Mouse (Mus musculus) C2C12 (cell line): Measurements from ENCODE around the gene Sox12. TPM values are rescaled to one million over a fixed set of nuclear protein-coding genes. Genes with fewer than 3 reads are reported as not detected.

ENCODE experiments used
- H3K27me3 ChIP-seq: one replicate; pipeline ENCODE4 v1.6.1; 2011; ENCODE audit not compliant: control insufficient read depth, insufficient read depth, insufficient read length
- H3K36me3 ChIP-seq: one replicate; pipeline ENCODE4 v1.6.1; 2011; ENCODE audit not compliant: control insufficient read depth, insufficient read depth
- H3K4me3 ChIP-seq: one replicate; pipeline ENCODE4 v1.5.1; 2011; ENCODE audit warnings: mild to moderate bottlenecking, control low read depth; ENCODE audit not compliant: poor library complexity, insufficient read depth, severe bottlenecking
- H3K79me2 ChIP-seq: one replicate; pipeline ENCODE4 v1.6.1; 2011; ENCODE audit not compliant: control insufficient read depth, insufficient read depth
- H3K79me3 ChIP-seq: one replicate; pipeline ENCODE4 v1.6.1; 2011; ENCODE audit warnings: low read depth, control low read depth
- H3ac ChIP-seq: one replicate; pipeline ENCODE3; 2011; ENCODE audit warnings: low read depth; ENCODE audit not compliant: control insufficient read depth, insufficient read length
- CEBPB ChIP-seq: IDR thresholded peaks from one replicate; pipeline ENCODE4 v1.6.1; 2011; ENCODE audit warnings: low read depth, mild to moderate bottlenecking, control low read depth, moderate library complexity
- CTCF ChIP-seq: IDR thresholded peaks from one replicate; pipeline ENCODE4 v1.5.1; 2011; ENCODE audit not compliant: control insufficient read depth, insufficient read depth, insufficient read length
- FOSL1 ChIP-seq: IDR thresholded peaks from one replicate; pipeline ENCODE4 v1.8.0; 2011; ENCODE audit warnings: mild to moderate bottlenecking, low read length; ENCODE audit not compliant: poor library complexity, insufficient read depth, severe bottlenecking
- MAX ChIP-seq: IDR thresholded peaks from one replicate; pipeline ENCODE4 v1.6.1; 2011; ENCODE audit warnings: mild to moderate bottlenecking, control low read depth
- MYOD1 ChIP-seq: IDR thresholded peaks from one replicate; pipeline ENCODE4 v1.6.1; 2011; ENCODE audit warnings: low read depth; ENCODE audit not compliant: control insufficient read depth, insufficient read length
- MYOG ChIP-seq: IDR thresholded peaks from one replicate; pipeline ENCODE4 v1.6.1; 2011; ENCODE audit not compliant: control insufficient read depth, insufficient read length; ENCODE audit errors: extremely low read depth
- USF1 ChIP-seq: IDR thresholded peaks from one replicate; pipeline ENCODE4 v1.6.1; 2011; ENCODE audit warnings: low read depth, mild to moderate bottlenecking, control low read depth, moderate library complexity
- polyA plus RNA-seq: library from polyadenylated mRNA; unstranded; fragments of >200 nt; fragmentation: generic; extraction: Trizol; gene quantifications from one replicate; pipeline ENCODE4 v1.2.1, GENCODE M21; 2012; ENCODE audit warnings: missing spikeins

Sox12 gene
- polyA plus RNA-seq, 1 experiment, result 7.2 TPM

DNA sequence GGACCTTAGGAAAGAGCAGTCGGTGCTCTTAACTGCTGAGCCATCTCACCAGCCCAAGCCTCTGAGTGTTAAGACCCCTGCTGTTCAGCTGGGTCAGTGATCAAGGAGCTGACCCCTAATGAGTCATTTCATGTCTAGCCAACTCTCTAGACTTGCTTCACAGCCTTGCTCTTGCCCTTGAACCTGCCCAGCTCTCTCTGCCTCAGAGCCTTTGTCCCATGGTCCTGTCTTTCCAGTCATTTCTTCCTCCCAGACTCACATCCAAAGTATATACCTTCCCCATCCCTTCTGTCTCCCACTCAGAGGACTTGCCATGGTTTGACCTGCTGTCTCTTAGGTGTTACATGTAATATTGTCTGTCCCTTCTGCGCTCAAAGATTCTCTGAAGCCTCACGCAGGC is 40.6 kb downstream of the Sox12 start:
- Histone ChIP-seq H3K36me3 (no peaks in the 10 kb centered on the region), H3K4me3 (no peak overlapping the region)

GRCm38 (mm10) chr2:152349842-152350540 is 47.9 kb downstream of the Sox12 start:
- no peak overlapping the region for H3ac ChIP-seq
- H3K36me3 ChIP-seq, result no peaks in the 10 kb centered on the region
- H3K79me3 ChIP-seq, result no peaks in the 10 kb centered on the region
- H3K79me2 ChIP-seq, result no peaks in the 10 kb centered on the region
- no peak overlapping the region for H3K4me3 ChIP-seq
- no peaks in the 10 kb centered on the region for H3K27me3 ChIP-seq
- TF ChIP-seq CTCF (no peak), CEBPB (peak; percentile 27)

More for the DNA sequence above, 40.6 kb downstream of the Sox12 start:
- TF ChIP-seq MYOD1 (no peak), CTCF (no peak), MAX (no peak)
- Histone ChIP-seq H3ac (no peak overlapping the region), H3K79me2 (no peaks in the 10 kb centered on the region), H3K27me3 (no peaks in the 10 kb centered on the region), H3K79me3 (no peaks in the 10 kb centered on the region)

- no peaks in the 10 kb centered on the region for H3K79me2 ChIP-seq
- no peak for TF ChIP-seq FOSL1
- no peak for TF ChIP-seq CEBPB
- no peak for TF ChIP-seq MAX
- no peak for TF ChIP-seq USF1
- TF ChIP-seq CTCF, result no peak
- no peak for TF ChIP-seq MYOD1
- no peak for TF ChIP-seq MYOG
- H3K36me3 ChIP-seq, result no peaks in the 10 kb centered on the region
- no peaks in the 10 kb centered on the region for H3K79me3 ChIP-seq
- no peak overlapping the region for H3K4me3 ChIP-seq
- H3ac ChIP-seq, result no peak overlapping the region
- H3K27me3 ChIP-seq, result no peaks in the 10 kb centered on the region
Observed at GRCm38 (mm10) chr2:152349205-152349604, 48.7 kb downstream of the Sox12 start.

DNA sequence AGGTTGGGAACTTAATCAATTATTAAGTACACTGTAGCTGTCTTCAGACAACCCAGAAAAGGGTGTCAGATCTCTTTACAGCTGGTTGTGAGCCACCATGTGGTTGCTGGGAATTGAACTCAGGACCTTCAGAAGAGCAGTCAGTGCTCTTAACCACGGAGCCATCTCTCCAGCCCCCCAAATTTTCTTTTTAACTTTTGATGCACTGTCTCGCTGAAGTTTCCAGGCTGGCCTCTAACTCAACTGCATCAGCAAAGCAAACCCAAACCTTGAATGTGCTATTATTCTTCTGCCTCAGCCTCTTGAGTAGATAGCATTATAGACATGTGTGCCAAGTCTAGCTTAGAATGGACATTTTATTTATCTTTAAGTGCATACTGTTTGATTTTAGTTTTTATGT is 50.1 kb downstream of the Sox12 start:
- H3K4me3 ChIP-seq, result no peak overlapping the region
- TF ChIP-seq MAX, result no peak
- no peak for TF ChIP-seq MYOG
- no peak for TF ChIP-seq MYOD1
- TF ChIP-seq CTCF, result no peak
- TF ChIP-seq CEBPB, result no peak
- no peak for TF ChIP-seq USF1
- TF ChIP-seq FOSL1, result no peak
- no peaks in the 10 kb centered on the region for H3K79me2 ChIP-seq
- no peaks in the 10 kb centered on the region for H3K27me3 ChIP-seq
- no peaks in the 10 kb centered on the region for H3K79me3 ChIP-seq
- H3K36me3 ChIP-seq, result no peaks in the 10 kb centered on the region
- H3ac ChIP-seq, result no peak overlapping the region

DNA sequence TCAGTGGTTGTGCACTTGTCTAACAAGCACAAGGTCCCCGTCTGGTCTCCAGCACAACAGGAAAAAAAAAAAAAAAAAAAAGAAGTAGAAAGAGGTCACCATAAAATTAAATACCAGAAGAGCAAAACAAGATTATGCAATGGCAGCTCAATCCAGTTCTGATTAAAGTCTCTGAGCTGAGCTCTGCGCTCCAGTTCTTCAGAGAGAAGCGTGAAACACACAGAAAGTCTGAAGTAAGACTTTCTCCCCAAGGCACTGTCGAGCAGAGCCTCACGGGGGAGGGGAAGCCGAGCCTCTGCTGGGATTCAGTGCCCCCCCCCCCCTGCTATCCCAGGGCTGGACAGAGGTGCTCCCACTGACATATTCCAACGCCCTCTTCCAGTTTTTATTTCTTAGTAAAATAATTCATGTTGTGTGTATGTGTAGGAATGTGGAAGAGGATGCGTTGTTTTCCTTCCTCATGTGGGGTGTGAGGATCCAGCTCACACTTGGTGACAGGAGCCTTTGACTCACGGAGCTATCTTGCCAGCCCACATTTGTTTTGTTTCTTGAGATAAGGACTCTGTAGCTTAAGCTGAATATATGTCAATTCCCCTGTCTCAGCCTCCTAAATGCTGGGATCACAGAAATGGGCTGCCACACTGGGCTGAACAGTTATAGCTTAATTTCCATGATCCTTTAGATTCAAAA is 50.9 kb downstream of the Sox12 start:
- H3K4me3 ChIP-seq, result no peak overlapping the region
- TF ChIP-seq USF1, result no peak
- TF ChIP-seq MYOD1, result no peak
- no peak for TF ChIP-seq MAX
- no peak for TF ChIP-seq MYOG
- no peak for TF ChIP-seq FOSL1
- TF ChIP-seq CTCF, result no peak
- TF ChIP-seq CEBPB, result no peak
- no peaks in the 10 kb centered on the region for H3K36me3 ChIP-seq
- no peaks in the 10 kb centered on the region for H3K27me3 ChIP-seq
- H3ac ChIP-seq, result no peak overlapping the region
- no peaks in the 10 kb centered on the region for H3K79me3 ChIP-seq
- no peaks in the 10 kb centered on the region for H3K79me2 ChIP-seq

DNA sequence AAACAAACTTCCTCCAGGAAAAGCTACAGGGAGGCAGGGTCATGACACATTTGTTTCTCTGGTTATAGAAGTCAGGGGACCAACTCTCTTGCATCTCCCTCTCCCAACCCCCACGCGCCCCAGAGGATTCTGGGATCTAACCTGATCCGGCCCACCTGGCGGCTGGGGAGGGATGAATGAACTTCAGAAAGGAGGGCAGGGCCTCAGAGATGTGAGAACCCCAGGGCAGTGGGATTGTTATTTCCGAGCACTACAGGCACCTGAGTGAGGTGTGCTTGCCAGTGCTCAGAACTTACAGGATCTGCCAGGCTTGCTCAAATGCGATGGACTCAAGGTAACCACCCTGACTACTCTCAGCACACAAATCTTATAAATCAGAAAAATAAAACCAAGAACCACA is 52.5 kb downstream of the Sox12 start:
- TF ChIP-seq CTCF, result no peak
- no peak for TF ChIP-seq CEBPB
- no peak for TF ChIP-seq MAX
- TF ChIP-seq USF1, result no peak
- TF ChIP-seq MYOD1, result no peak
- no peak for TF ChIP-seq FOSL1
- TF ChIP-seq MYOG, result no peak
- no peak overlapping the region for H3K4me3 ChIP-seq
- no peaks in the 10 kb centered on the region for H3K79me3 ChIP-seq
- no peaks in the 10 kb centered on the region for H3K79me2 ChIP-seq
- no peaks in the 10 kb centered on the region for H3K36me3 ChIP-seq
- no peaks in the 10 kb centered on the region for H3K27me3 ChIP-seq
- no peak overlapping the region for H3ac ChIP-seq
